Mouse (Mus musculus): ENCODE measurements at regions not wholly inside any gene's neighbourhood (a gene's known extent, or its start where the extent isn't known, plus 50 kb on each side); places are given as distances from the start of the nearest gene placed in this dataset.

DNA sequence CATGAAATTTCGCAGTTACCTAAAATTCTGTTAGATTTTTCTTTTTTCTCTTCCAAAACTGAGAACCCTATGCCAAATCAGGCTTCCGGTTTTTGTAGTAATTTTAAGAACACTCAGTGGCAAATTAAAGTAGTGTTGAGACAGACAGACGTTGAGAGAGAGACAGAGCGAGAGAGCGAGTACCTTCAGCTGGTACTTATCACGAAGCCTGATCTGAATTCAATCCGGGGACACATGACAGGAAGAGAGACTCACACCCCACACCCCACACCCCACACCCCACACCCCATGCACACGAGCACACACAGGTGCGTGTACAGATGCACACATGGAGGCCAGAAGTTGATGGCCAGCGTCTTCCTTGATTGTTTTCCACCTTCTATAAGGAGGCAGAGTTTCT is 102.0 kb upstream of the Cxadr start:
- H3K4me1 ChIP-seq (replicated peaks; ENCODE audit: low read depth, low read length): no peaks in the 10 kb centered on the region
- H3K27me3 ChIP-seq (ENCODE audit: insufficient read depth, low read length): no peaks in the 10 kb centered on the region; the same call in 1 of the 2 replicates
- no peaks in the 10 kb centered on the region for H3K9me3 ChIP-seq (ENCODE audit: low read length)
- no peaks in the 10 kb centered on the region for H3K36me3 ChIP-seq (ENCODE audit: insufficient read depth, low read length)
- TF ChIP-seq NANOG (IDR thresholded peaks at IDR 0.05; ENCODE audit: borderline replicate concordance, low read length): no peak
- no peak for TF ChIP-seq CTCF (conservative IDR thresholded peaks at IDR 0.05; ENCODE audit: low read length)
- no peak for TF ChIP-seq POU5F1 (IDR thresholded peaks at IDR 0.05; ENCODE audit: borderline replicate concordance, low read length)
- no peak overlapping the region for H3K4me3 ChIP-seq (replicated peaks; ENCODE audit: low read length)

- Histone ChIP-seq H3K9me3 (ENCODE audit: low read length) (no peaks in the 10 kb centered on the region), H3K36me3 (ENCODE audit: insufficient read depth, low read length) (no peaks in the 10 kb centered on the region), H3K4me1 (replicated peaks; ENCODE audit: low read depth, low read length) (no peaks in the 10 kb centered on the region), H3K27me3 (ENCODE audit: insufficient read depth, low read length) (no peaks in the 10 kb centered on the region; the same call in 1 of the 2 replicates), H3K4me3 (replicated peaks; ENCODE audit: low read length) (no peak overlapping the region)
- TF ChIP-seq POU5F1 (IDR thresholded peaks at IDR 0.05; ENCODE audit: borderline replicate concordance, low read length) (no peak), CTCF (conservative IDR thresholded peaks at IDR 0.05; ENCODE audit: low read length) (peak; percentile 96), NANOG (IDR thresholded peaks at IDR 0.05; ENCODE audit: borderline replicate concordance, low read length) (peak; percentile 68; the same call in 1 of the 2 replicates)
Observed at GRCm38 (mm10) chr16:78198642-78199121, 102.6 kb upstream of the Cxadr start.

- no peaks in the 10 kb centered on the region; the same call in 1 of the 2 replicates for H3K27me3 ChIP-seq (ENCODE audit: insufficient read depth, low read length)
- no peaks in the 10 kb centered on the region for H3K4me1 ChIP-seq (replicated peaks; ENCODE audit: low read depth, low read length)
- TF ChIP-seq NANOG (IDR thresholded peaks at IDR 0.05; ENCODE audit: borderline replicate concordance, low read length) (no peak), CTCF (conservative IDR thresholded peaks at IDR 0.05; ENCODE audit: low read length) (peak; percentile 64)
- no peaks in the 10 kb centered on the region for H3K36me3 ChIP-seq (ENCODE audit: insufficient read depth, low read length)
- no peak overlapping the region for H3K4me3 ChIP-seq (replicated peaks; ENCODE audit: low read length)
- no peaks in the 10 kb centered on the region for H3K9me3 ChIP-seq (ENCODE audit: low read length)
Observed at GRCm38 (mm10) chr16:78197252-78197896, 103.9 kb upstream of the Cxadr start.

DNA sequence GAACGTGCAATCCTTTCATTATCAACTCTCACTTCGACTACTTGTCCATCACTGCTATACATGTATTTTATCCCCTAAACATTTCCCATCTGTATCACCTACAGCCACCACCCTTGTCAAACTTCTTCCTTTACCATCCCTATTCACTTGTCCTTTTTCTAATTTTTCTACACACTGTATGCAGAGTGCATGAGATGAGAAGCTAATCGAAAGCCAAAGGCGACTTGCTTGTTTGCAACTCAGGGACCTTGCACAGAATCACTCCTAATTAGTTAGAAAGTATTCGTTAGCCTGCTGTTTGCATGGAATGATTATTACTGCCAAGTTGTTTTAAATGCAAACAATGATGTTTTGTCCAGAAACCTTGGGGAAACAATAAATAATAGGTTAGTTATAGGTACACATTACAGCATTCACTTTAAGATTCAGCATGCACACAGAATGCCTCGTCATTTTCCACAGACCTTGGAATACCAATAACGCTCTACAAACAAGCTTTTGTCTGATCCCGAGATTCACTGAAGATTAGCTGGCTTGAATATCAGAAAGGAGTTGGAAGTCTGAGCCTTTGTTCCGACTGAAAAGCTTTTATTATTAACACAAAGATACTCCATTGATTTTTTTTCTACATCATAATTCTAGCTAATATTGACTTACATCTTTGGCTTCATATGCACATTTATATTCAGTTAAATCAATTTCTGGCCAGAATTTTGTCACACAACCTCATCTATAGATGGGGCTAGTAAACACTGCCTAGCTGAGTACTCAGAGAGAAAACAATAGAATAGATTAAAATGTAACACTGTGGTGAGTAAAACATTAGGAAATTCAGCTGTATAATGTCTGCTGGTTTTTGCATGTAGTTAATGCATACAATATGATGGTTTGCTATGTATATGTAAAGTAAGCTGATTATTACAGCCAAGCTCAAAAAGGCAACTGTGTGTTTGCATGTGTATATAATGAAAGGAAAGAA is 130.4 kb upstream of the Cxadr start:
- no peaks in the 10 kb centered on the region for H3K36me3 ChIP-seq (ENCODE audit: insufficient read depth, low read length)
- no peak overlapping the region for H3K4me3 ChIP-seq (replicated peaks; ENCODE audit: low read length)
- TF ChIP-seq NANOG (IDR thresholded peaks at IDR 0.05; ENCODE audit: borderline replicate concordance, low read length) (no peak), CTCF (conservative IDR thresholded peaks at IDR 0.05; ENCODE audit: low read length) (no peak), POU5F1 (IDR thresholded peaks at IDR 0.05; ENCODE audit: borderline replicate concordance, low read length) (no peak)
- H3K9me3 ChIP-seq (ENCODE audit: low read length): no peaks in the 10 kb centered on the region
- H3K4me1 ChIP-seq (replicated peaks; ENCODE audit: low read depth, low read length): no peaks in the 10 kb centered on the region
- H3K27me3 ChIP-seq (ENCODE audit: insufficient read depth, low read length): no peaks in the 10 kb centered on the region

- H3K4me3 ChIP-seq (replicated peaks; ENCODE audit: low read length): no peak overlapping the region
- H3K4me1 ChIP-seq (replicated peaks; ENCODE audit: low read depth, low read length): no peaks in the 10 kb centered on the region
- no peaks in the 10 kb centered on the region for H3K36me3 ChIP-seq (ENCODE audit: insufficient read depth, low read length)
- H3K27me3 ChIP-seq (ENCODE audit: insufficient read depth, low read length): no peaks in the 10 kb centered on the region
- TF ChIP-seq NANOG (IDR thresholded peaks at IDR 0.05; ENCODE audit: borderline replicate concordance, low read length) (no peak), CTCF (conservative IDR thresholded peaks at IDR 0.05; ENCODE audit: low read length) (no peak), POU5F1 (IDR thresholded peaks at IDR 0.05; ENCODE audit: borderline replicate concordance, low read length) (no peak)
- H3K9me3 ChIP-seq (ENCODE audit: low read length): no peaks in the 10 kb centered on the region
Observed at GRCm38 (mm10) chr16:78156876-78157232, 144.4 kb upstream of the Cxadr start.

- Histone ChIP-seq H3K36me3 (ENCODE audit: insufficient read depth, low read length) (no peaks in the 10 kb centered on the region), H3K9me3 (ENCODE audit: low read length) (no peaks in the 10 kb centered on the region), H3K4me3 (replicated peaks; ENCODE audit: low read length) (no peak overlapping the region), H3K4me1 (replicated peaks; ENCODE audit: low read depth, low read length) (no peaks in the 10 kb centered on the region), H3K27me3 (ENCODE audit: insufficient read depth, low read length) (no peaks in the 10 kb centered on the region)
- TF ChIP-seq CTCF (conservative IDR thresholded peaks at IDR 0.05; ENCODE audit: low read length) (peak; percentile 31), POU5F1 (IDR thresholded peaks at IDR 0.05; ENCODE audit: borderline replicate concordance, low read length) (no peak)
Observed at GRCm38 (mm10) chr16:78156138-78156875, 145.0 kb upstream of the Cxadr start.

GRCm38 (mm10) chr16:78153899-78154605 is 147.2 kb upstream of the Cxadr start:
- no peak for TF ChIP-seq POU5F1 (IDR thresholded peaks at IDR 0.05; ENCODE audit: borderline replicate concordance, low read length)
- TF ChIP-seq CTCF (conservative IDR thresholded peaks at IDR 0.05; ENCODE audit: low read length): no peak
- TF ChIP-seq NANOG (IDR thresholded peaks at IDR 0.05; ENCODE audit: borderline replicate concordance, low read length): no peak

More at GRCm38 (mm10) chr16:78153899-78154605, 147.2 kb upstream of the Cxadr start:
- Histone ChIP-seq H3K36me3 (ENCODE audit: insufficient read depth, low read length) (no peaks in the 10 kb centered on the region), H3K9me3 (ENCODE audit: low read length) (no peaks in the 10 kb centered on the region), H3K4me3 (replicated peaks; ENCODE audit: low read length) (no peak overlapping the region), H3K27me3 (ENCODE audit: insufficient read depth, low read length) (no peaks in the 10 kb centered on the region), H3K4me1 (replicated peaks; ENCODE audit: low read depth, low read length) (no peaks in the 10 kb centered on the region)

Data from E14TG2a.4 (cell line).